Mouse (Mus musculus): ENCODE results near the gene Prpf31. TPM values are rescaled to one million over a fixed set of nuclear protein-coding genes. Genes with fewer than 3 reads are reported as not detected.
A peak's percentile ranks its signal among the peaks of the same experiment; 100 is the strongest.

The Prpf31 gene
- polyA plus RNA-seq, 1 experiment: 79.1 TPM

GRCm38 (mm10) chr7:3676371-3676770, 46.6 kb downstream of the Prpf31 start:
- 85% methylated on average over 12 of the region's 12 CpGs for WGBS
- TF ChIP-seq CTCF (IDR thresholded peaks at IDR 0.05; ENCODE audit: borderline replicate concordance, insufficient read depth, low read depth, low read length) (no peak), POLR2A (IDR thresholded peaks at IDR 0.05; ENCODE audit: borderline replicate concordance, insufficient read depth, low read length) (no peak)
- no peaks in the 10 kb centered on the region for H3K4me1 ChIP-seq (ENCODE audit: control insufficient read depth, insufficient read depth, low read length)
- no peak overlapping the region for H3K4me3 ChIP-seq (replicated peaks; ENCODE audit: insufficient read depth, low read depth, low read length)
- no peaks in the 10 kb centered on the region for H3K27me3 ChIP-seq (ENCODE audit: control insufficient read depth, insufficient read depth, low read length)
- DNase-seq: no peak
- no peak overlapping the region for H3K27ac ChIP-seq (ENCODE audit: insufficient read depth, low read length)

GRCm38 (mm10) chr7:3677342-3677741, 47.6 kb downstream of the Prpf31 start, which contains the start of gene Tmc4:
TSS of gene Tmc4 (minus strand) at chr7:3677553.
- no peak within 1 kb of the TSS for H3K27ac ChIP-seq (ENCODE audit: insufficient read depth, low read length)
- no peaks in the 10 kb centered on the region for H3K4me1 ChIP-seq (ENCODE audit: control insufficient read depth, insufficient read depth, low read length)
- TF ChIP-seq CTCF (IDR thresholded peaks at IDR 0.05; ENCODE audit: borderline replicate concordance, insufficient read depth, low read depth, low read length): no peak
- no peak for TF ChIP-seq POLR2A (IDR thresholded peaks at IDR 0.05; ENCODE audit: borderline replicate concordance, insufficient read depth, low read length)
- 54% methylated on average over 9 of the region's 9 CpGs for WGBS
- no peak for DNase-seq
- H3K4me3 ChIP-seq (replicated peaks; ENCODE audit: insufficient read depth, low read depth, low read length): no peak within 1 kb of the TSS
- no peaks in the 10 kb centered on the region for H3K27me3 ChIP-seq (ENCODE audit: control insufficient read depth, insufficient read depth, low read length)

- Histone ChIP-seq H3K27ac (ENCODE audit: insufficient read depth, low read length) (no peak overlapping the region), H3K4me1 (ENCODE audit: control insufficient read depth, insufficient read depth, low read length) (no peaks in the 10 kb centered on the region), H3K4me3 (replicated peaks; ENCODE audit: insufficient read depth, low read depth, low read length) (no peak overlapping the region), H3K27me3 (ENCODE audit: control insufficient read depth, insufficient read depth, low read length) (no peaks in the 10 kb centered on the region)
- WGBS: 30% methylated on average over 10 of the region's 10 CpGs
- no peak for TF ChIP-seq CTCF (IDR thresholded peaks at IDR 0.05; ENCODE audit: borderline replicate concordance, insufficient read depth, low read depth, low read length)
- TF ChIP-seq POLR2A (IDR thresholded peaks at IDR 0.05; ENCODE audit: borderline replicate concordance, insufficient read depth, low read length): no peak
- no peak for DNase-seq
Measured at GRCm38 (mm10) chr7:3683908-3684550, 54.2 kb downstream of the Prpf31 start.

- H3K4me3 ChIP-seq (replicated peaks; ENCODE audit: insufficient read depth, low read depth, low read length): no peak overlapping the region
- no peaks in the 10 kb centered on the region for H3K27me3 ChIP-seq (ENCODE audit: control insufficient read depth, insufficient read depth, low read length)
- H3K4me1 ChIP-seq (ENCODE audit: control insufficient read depth, insufficient read depth, low read length): no peaks in the 10 kb centered on the region
- TF ChIP-seq POLR2A (IDR thresholded peaks at IDR 0.05; ENCODE audit: borderline replicate concordance, insufficient read depth, low read length): no peak
- WGBS: 68% methylated on average over 8 of the region's 8 CpGs
- DNase-seq: no peak
- H3K27ac ChIP-seq (ENCODE audit: insufficient read depth, low read length): no peak overlapping the region
Measured at GRCm38 (mm10) chr7:3684698-3685097, 54.9 kb downstream of the Prpf31 start.

- Histone ChIP-seq H3K4me1 (ENCODE audit: control insufficient read depth, insufficient read depth, low read length) (no peaks in the 10 kb centered on the region), H3K27ac (ENCODE audit: insufficient read depth, low read length) (no peak overlapping the region; the same call in 1 of the 2 replicates), H3K27me3 (ENCODE audit: control insufficient read depth, insufficient read depth, low read length) (no peaks in the 10 kb centered on the region), H3K4me3 (replicated peaks; ENCODE audit: insufficient read depth, low read depth, low read length) (no peak overlapping the region)
- 68% methylated on average over 31 of the region's 31 CpGs for WGBS
- DNase-seq: peak; percentile 70 to 79
- TF ChIP-seq POLR2A (IDR thresholded peaks at IDR 0.05; ENCODE audit: borderline replicate concordance, insufficient read depth, low read length): no peak
- no peak for TF ChIP-seq CTCF (IDR thresholded peaks at IDR 0.05; ENCODE audit: borderline replicate concordance, insufficient read depth, low read depth, low read length)
Measured at GRCm38 (mm10) chr7:3685400-3686187, 55.8 kb downstream of the Prpf31 start.

- H3K27me3 ChIP-seq (ENCODE audit: control insufficient read depth, insufficient read depth, low read length): no peaks in the 10 kb centered on the region
- 49% methylated on average over 3 of the region's 3 CpGs for WGBS
- no peak overlapping the region for H3K27ac ChIP-seq (ENCODE audit: insufficient read depth, low read length)
- no peaks in the 10 kb centered on the region for H3K4me1 ChIP-seq (ENCODE audit: control insufficient read depth, insufficient read depth, low read length)
- DNase-seq: no peak
- H3K4me3 ChIP-seq (replicated peaks; ENCODE audit: insufficient read depth, low read depth, low read length): peak overlapping the region; percentile 86
- no peak for TF ChIP-seq CTCF (IDR thresholded peaks at IDR 0.05; ENCODE audit: borderline replicate concordance, insufficient read depth, low read depth, low read length)
- TF ChIP-seq POLR2A (IDR thresholded peaks at IDR 0.05; ENCODE audit: borderline replicate concordance, insufficient read depth, low read length): no peak
Measured at GRCm38 (mm10) chr7:3691919-3692318, 62.1 kb downstream of the Prpf31 start.

Other genes with a start within 250 kb of the Prpf31 start
- gene Cacng8, start 239.3 kb upstream of the Prpf31 start, polyA plus RNA-seq (2012; rRNA removed): 16.6 and 20.6 TPM in 2 replicates
- 0.05 and 0.13 TPM in 2 replicates for gene Cacng6, start 205.8 kb upstream of the Prpf31 start, polyA plus RNA-seq (2012; rRNA removed)
- gene Tarm1, start 127.4 kb upstream of the Prpf31 start, polyA plus RNA-seq (2012; rRNA removed): 0.49 and 0.84 TPM in 2 replicates
- 2.6 and 2.7 TPM in 2 replicates for gene Oscar, start 13.8 kb upstream of the Prpf31 start, polyA plus RNA-seq (2012; rRNA removed)
- 426 and 441 TPM in 2 replicates for gene Ndufa3, start 12.6 kb upstream of the Prpf31 start, polyA plus RNA-seq (2012; rRNA removed)
- gene Tfpt, start 56 bp upstream of the Prpf31 start, polyA plus RNA-seq (2012; rRNA removed): 33.2 and 34.5 TPM in 2 replicates
- 60.9 and 61.1 TPM in 2 replicates for gene Cnot3, start 15.3 kb downstream of the Prpf31 start, polyA plus RNA-seq (2012; rRNA removed)
- 12.0 and 12.9 TPM in 2 replicates for gene Leng1, start 35.9 kb downstream of the Prpf31 start, polyA plus RNA-seq (2012; rRNA removed)
- gene Tmc4, start 47.6 kb downstream of the Prpf31 start, polyA plus RNA-seq (2012; rRNA removed): 10.8 and 11.7 TPM in 2 replicates
- 112 and 115 TPM in 2 replicates for gene Tsen34, start 62.9 kb downstream of the Prpf31 start, polyA plus RNA-seq (2012; rRNA removed)
- gene Mboat7, start 63.5 kb downstream of the Prpf31 start, polyA plus RNA-seq (2012; rRNA removed): 114 and 115 TPM in 2 replicates
- 866 and 1,027 TPM in 2 replicates for gene Rps9, start 74.0 kb downstream of the Prpf31 start, polyA plus RNA-seq (2012; rRNA removed)
- gene Pirb, start 90.4 kb downstream of the Prpf31 start, polyA plus RNA-seq (2012; rRNA removed): 0.27 and 0.31 TPM in 2 replicates
- not detected in 2 replicates for gene Gm15448, start 195.7 kb downstream of the Prpf31 start, polyA plus RNA-seq (2012; rRNA removed)
- 0.03 TPM in 1 of 2 replicates, not detected in the other for gene Pira2, start 215.1 kb downstream of the Prpf31 start, polyA plus RNA-seq (2012; rRNA removed)

Measured in cerebellum, adult 2 months (tissue).